Mouse (Mus musculus): ENCODE measurements around the gene Fads3. TPM values are rescaled to one million over a fixed set of nuclear protein-coding genes. Genes with fewer than 3 reads are reported as not detected.

Gene Fads3
- 14.5 and 17.0 TPM in 2 replicates for polyA plus RNA-seq (2015; fragmentation: Nextera tagmentation; extraction: Ambion mirVana)

DNA sequence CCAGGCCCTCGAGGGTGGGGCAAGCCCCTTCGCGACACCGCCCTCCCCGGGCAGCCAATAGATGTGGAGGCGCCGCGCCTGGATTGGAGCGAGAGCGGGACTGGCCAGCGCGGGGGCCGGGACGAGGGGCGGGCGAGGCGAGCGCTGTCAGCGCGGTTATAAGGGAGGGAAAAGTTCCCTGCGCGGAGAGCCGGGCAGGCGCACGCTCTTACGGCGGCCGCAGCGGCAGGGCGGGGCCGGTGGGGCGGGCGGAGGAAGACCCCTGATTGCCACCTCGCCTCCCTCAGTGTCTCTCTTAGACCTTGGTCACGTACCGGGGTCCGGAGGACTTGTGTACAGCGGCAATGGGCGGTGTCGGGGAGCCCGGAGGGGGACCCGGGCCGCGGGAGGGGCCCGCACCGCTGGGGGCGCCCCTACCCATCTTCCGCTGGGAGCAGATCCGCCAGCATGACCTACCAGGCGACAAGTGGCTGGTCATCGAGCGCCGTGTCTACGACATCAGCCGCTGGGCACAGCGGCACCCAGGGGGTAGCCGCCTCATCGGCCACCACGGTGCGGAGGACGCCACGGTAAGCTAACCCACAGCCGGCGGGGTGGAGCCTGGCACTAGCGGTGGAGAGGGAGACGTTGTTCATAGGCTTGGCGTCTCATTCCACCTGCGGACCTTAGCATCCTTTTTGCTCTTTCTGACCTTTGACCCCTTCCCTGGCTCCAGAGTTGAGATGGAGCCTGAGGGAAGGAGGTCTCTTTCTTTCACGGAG lies at the start of gene Fads3:
Gene Fads3, plus strand, starts transcription at position 182 of the 761 bp plus-strand sequence.

DNA sequence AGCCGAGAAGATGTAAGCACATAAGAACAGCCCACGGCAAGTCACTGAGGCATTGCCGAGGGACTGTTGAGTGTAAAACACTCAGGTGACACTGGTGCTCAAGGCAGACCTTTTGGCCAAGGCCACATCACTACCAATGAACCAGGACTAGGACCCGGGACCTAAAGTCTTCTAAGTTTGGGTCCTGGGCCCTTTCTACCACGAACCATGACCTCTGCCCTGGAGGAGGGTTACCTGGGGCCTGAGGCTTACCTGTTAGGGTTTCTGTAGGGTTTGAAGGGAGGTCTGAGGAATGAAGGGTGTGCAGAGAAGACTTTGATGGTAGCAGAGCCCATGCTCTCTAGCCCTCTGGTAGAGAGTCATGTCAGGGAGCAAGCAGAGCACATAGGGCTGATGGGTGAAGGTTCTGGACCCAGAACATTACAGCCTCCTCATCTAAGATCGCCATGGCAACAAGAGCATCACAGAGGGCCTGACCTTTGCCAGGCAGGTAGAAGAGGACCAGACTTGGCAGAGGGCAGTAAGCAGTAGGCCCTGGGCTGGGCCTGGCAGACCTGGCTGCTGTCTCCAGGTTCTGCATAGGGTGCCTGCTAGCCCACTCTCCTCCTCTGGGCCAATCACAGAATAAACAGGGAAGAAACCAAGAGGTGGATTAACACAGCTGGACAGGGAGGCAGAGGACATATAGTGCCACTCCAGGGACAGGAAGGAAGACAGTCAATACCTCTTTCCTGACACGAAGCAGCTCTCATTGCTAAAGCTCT lies 40.0 kb upstream of the Fads3 start, which contains the start of the genes Best1 and Rab3il1:
Gene Best1, minus strand, starts transcription at position 428 of the 764 bp plus-strand sequence.
Gene Rab3il1, plus strand, starts transcription at position 464 of the 764 bp plus-strand sequence.

DNA sequence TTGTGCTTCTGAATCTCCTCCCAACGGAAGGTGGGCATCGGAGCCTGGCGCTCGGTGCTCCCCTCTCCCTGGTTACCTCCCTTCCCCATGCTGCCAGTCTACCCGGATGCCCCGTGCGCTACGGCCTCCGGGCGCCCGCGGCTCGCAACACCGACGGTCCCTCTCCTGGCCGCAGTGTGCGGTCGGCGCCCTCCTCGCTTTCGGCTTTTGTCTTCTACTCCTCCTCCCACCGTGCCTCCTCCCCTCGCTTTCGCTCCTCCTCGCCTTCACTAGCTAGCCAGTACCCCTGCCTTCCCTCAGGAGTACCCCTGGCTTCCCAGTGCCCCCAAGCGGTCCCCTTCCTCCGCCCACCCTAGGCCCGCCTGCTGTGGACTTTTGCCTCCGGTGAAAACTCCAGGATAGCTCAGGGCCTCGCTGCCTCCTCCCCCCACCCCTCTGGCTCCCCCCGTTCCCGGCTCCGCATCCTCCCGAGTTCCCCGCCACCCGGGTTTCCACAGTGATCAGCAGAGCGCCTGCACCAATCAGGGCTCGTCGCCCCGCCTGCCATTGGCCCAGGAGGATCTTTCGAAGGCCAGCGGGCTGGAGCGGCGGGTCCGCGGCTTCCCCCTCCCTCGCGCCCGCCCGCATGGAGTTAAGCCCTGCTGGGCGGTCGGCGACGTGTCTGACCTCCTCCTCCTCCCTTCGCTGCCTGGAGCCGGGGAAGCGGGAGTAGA lies 60.1 kb downstream of the Fads3 start, which contains the start of gene Fads2:
Gene Fads2, minus strand, starts transcription at position 406 of the 713 bp plus-strand sequence.

Other genes with a start within 250 kb of the Fads3 start
- gene Scgb2a2, start 194.0 kb upstream of the Fads3 start, polyA plus RNA-seq (2015; fragmentation: Nextera tagmentation; extraction: Ambion mirVana) = not detected in 2 replicates
- 17.9 and 22.2 TPM in 2 replicates for gene Incenp, start 142.0 kb upstream of the Fads3 start, polyA plus RNA-seq (2015; fragmentation: Nextera tagmentation; extraction: Ambion mirVana)
- gene Fth1, start 61.0 kb upstream of the Fads3 start, polyA plus RNA-seq (2015; fragmentation: Nextera tagmentation; extraction: Ambion mirVana) = 3,419 and 3,703 TPM in 2 replicates
- gene Best1, start 39.9 kb upstream of the Fads3 start, polyA plus RNA-seq (2015; fragmentation: Nextera tagmentation; extraction: Ambion mirVana) = 1.4 and 1.5 TPM in 2 replicates
- 28.8 and 29.3 TPM in 2 replicates for gene Rab3il1, start 39.9 kb upstream of the Fads3 start, polyA plus RNA-seq (2015; fragmentation: Nextera tagmentation; extraction: Ambion mirVana)
- 11.1 and 12.7 TPM in 2 replicates for gene Fads2, start 60.2 kb downstream of the Fads3 start, polyA plus RNA-seq (2015; fragmentation: Nextera tagmentation; extraction: Ambion mirVana)
- 17.8 and 22.6 TPM in 2 replicates for gene Fads1, start 141.3 kb downstream of the Fads3 start, polyA plus RNA-seq (2015; fragmentation: Nextera tagmentation; extraction: Ambion mirVana)
- gene Tmem258, start 162.4 kb downstream of the Fads3 start, polyA plus RNA-seq (2015; fragmentation: Nextera tagmentation; extraction: Ambion mirVana) = 273 and 290 TPM in 2 replicates
- 14.4 and 16.6 TPM in 2 replicates for gene Fen1, start 162.6 kb downstream of the Fads3 start, polyA plus RNA-seq (2015; fragmentation: Nextera tagmentation; extraction: Ambion mirVana)
- 0.06 and 0.13 TPM in 2 replicates for gene Myrf, start 199.2 kb downstream of the Fads3 start, polyA plus RNA-seq (2015; fragmentation: Nextera tagmentation; extraction: Ambion mirVana)

Measured in skeletal muscle tissue, postnatal 0 days (tissue).